7 mouse cellular contexts compared by ENCODE assay signal in genomic region chr4:138725127-138725461, GRCm38 (mm10). TPM values are rescaled to one million over a fixed set of nuclear protein-coding genes. Genes with fewer than 3 reads are reported as not detected.
DNase-seq lines count a peak whose midpoint lies in the region; ATAC-seq and TF ChIP-seq lines count a peak whose summit lies in the region.

No protein-coding gene starts in this region.

- TF ChIP-seq CTCF in forebrain, postnatal 0 days (IDR thresholded peaks at IDR 0.05; ENCODE audit: low read depth): no peak
- no peak for TF ChIP-seq CTCF in thymus, adult 2 months (IDR thresholded peaks at IDR 0.05; ENCODE audit: borderline replicate concordance, control insufficient read depth, extremely low read depth, insufficient read depth, low read length, poor library complexity)

- H3K9ac ChIP-seq in forebrain, postnatal 0 days: 0 out of 2 replicates have a peak overlapping the region, but pooled peaks have one; percentile 15
- peak overlapping the region; percentile 50; the same call in 1 of the 2 replicates for H3K9ac ChIP-seq in hindbrain, embryonic 12.5 days
- H3K9ac ChIP-seq in limb, embryonic 13.5 days: peak overlapping the region; percentile 46
- H3K9ac ChIP-seq in midbrain, embryonic 16.5 days (ENCODE audit: low read depth, low read length): peak overlapping the region; percentile 65

- H3K4me3 ChIP-seq in forebrain, postnatal 0 days (ENCODE audit: low read depth, low read length): peak overlapping the region; percentile 12
- peak overlapping the region; percentile 32 for H3K4me3 ChIP-seq in hindbrain, embryonic 12.5 days
- peak overlapping the region; percentile 36 for H3K4me3 ChIP-seq in limb, embryonic 13.5 days
- peak overlapping the region; percentile 29 for H3K4me3 ChIP-seq in midbrain, embryonic 16.5 days (ENCODE audit: low read depth, low read length)
- no peak overlapping the region for H3K4me3 ChIP-seq in thymus, adult 2 months (ENCODE audit: control insufficient read depth, insufficient read depth, low read length)

- H3K27ac ChIP-seq in forebrain, postnatal 0 days (ENCODE audit: low read depth, low read length): no peak overlapping the region
- H3K27ac ChIP-seq in hindbrain, embryonic 12.5 days: peak overlapping the region; percentile 8; the same call in 1 of the 2 replicates
- no peak overlapping the region for H3K27ac ChIP-seq in limb, embryonic 13.5 days
- H3K27ac ChIP-seq in midbrain, embryonic 16.5 days (ENCODE audit: low read length): no peak overlapping the region; the same call in 1 of the 2 replicates
- H3K27ac ChIP-seq in thymus, adult 2 months (ENCODE audit: control insufficient read depth, insufficient read depth, low read length): no peak overlapping the region

- peak; percentile 79 for ATAC-seq in forebrain, postnatal 0 days
- ATAC-seq in hindbrain, embryonic 12.5 days (ENCODE audit: low FRiP score): peak; percentile 79
- ATAC-seq in limb, embryonic 13.5 days (ENCODE audit: low FRiP score, low read depth): peak; percentile 55
- ATAC-seq in midbrain, embryonic 16.5 days: peak; percentile 81

- peak overlapping the region; percentile 36 for H3K4me2 ChIP-seq in forebrain, postnatal 0 days (ENCODE audit: low read depth)
- peak overlapping the region; percentile 58 for H3K4me2 ChIP-seq in hindbrain, embryonic 12.5 days (replicated peaks)
- H3K4me2 ChIP-seq in limb, embryonic 13.5 days (replicated peaks): peak overlapping the region; percentile 66
- H3K4me2 ChIP-seq in midbrain, embryonic 16.5 days (ENCODE audit: low read length): peak overlapping the region; percentile 61

- peak; percentile 50 for DNase-seq in T-cell, adult 2 months (ENCODE audit: low spot score)
- DNase-seq in cerebellum, adult 18-20 months: peak; percentile 34 to 43
- DNase-seq in forebrain, postnatal 0 days: peak; percentile 65
- peak; percentile 85 for DNase-seq in thymus, adult 2 months

- H3K36me3 ChIP-seq in forebrain, postnatal 0 days (ENCODE audit: insufficient read depth): no peaks in the 10 kb centered on the region
- H3K36me3 ChIP-seq in hindbrain, embryonic 12.5 days: no peaks in the 10 kb centered on the region
- H3K36me3 ChIP-seq in limb, embryonic 13.5 days: no peaks in the 10 kb centered on the region
- no peaks in the 10 kb centered on the region for H3K36me3 ChIP-seq in midbrain, embryonic 16.5 days (ENCODE audit: control insufficient read depth, insufficient read depth, low read length)
- H3K36me3 ChIP-seq in thymus, adult 2 months (ENCODE audit: control insufficient read depth, insufficient read depth, low read length): no peaks in the 10 kb centered on the region

- no peak for TF ChIP-seq POLR2A in thymus, adult 2 months (IDR thresholded peaks at IDR 0.05; ENCODE audit: control insufficient read depth, extremely low read depth, insufficient read depth, low read length, poor library complexity)

- H3K9me3 ChIP-seq in forebrain, postnatal 0 days (ENCODE audit: low read length): no peaks in the 10 kb centered on the region
- H3K9me3 ChIP-seq in hindbrain, embryonic 12.5 days (replicated peaks): no peaks in the 10 kb centered on the region
- H3K9me3 ChIP-seq in limb, embryonic 13.5 days: no peaks in the 10 kb centered on the region
- H3K9me3 ChIP-seq in midbrain, embryonic 16.5 days (replicated peaks; ENCODE audit: control insufficient read depth, low read length, poor library complexity, severe bottlenecking): no peaks in the 10 kb centered on the region

- H3K27me3 ChIP-seq in forebrain, postnatal 0 days (ENCODE audit: insufficient read depth, low read length): no peaks in the 10 kb centered on the region
- no peaks in the 10 kb centered on the region for H3K27me3 ChIP-seq in hindbrain, embryonic 12.5 days
- H3K27me3 ChIP-seq in limb, embryonic 13.5 days: no peaks in the 10 kb centered on the region
- H3K27me3 ChIP-seq in midbrain, embryonic 16.5 days (ENCODE audit: control insufficient read depth, insufficient read depth, low read depth, low read length): no peaks in the 10 kb centered on the region
- peaks cover 2% of the 10 kb centered on the region; the same call in 1 of the 2 replicates for H3K27me3 ChIP-seq in thymus, adult 2 months (ENCODE audit: control insufficient read depth, insufficient read depth, low read length)

- WGBS in forebrain, postnatal 0 days: 4% methylated on average over 13 of the region's 13 CpGs
- 9% methylated on average over 13 of the region's 13 CpGs for WGBS in hindbrain, embryonic 12.5 days
- WGBS in limb, embryonic 13.5 days: 3% methylated on average over 13 of the region's 13 CpGs
- whole genome bisulfite sequencing in midbrain, embryonic 16.5 days: 6% methylated on average over 13 of the region's 13 CpGs
- WGBS in thymus, adult 2 months: 5% methylated on average over 13 of the region's 13 CpGs

- peaks cover 22% of the 10 kb centered on the region; the same call in 1 of the 2 replicates for H3K4me1 ChIP-seq in forebrain, postnatal 0 days (ENCODE audit: insufficient read depth)
- H3K4me1 ChIP-seq in hindbrain, embryonic 12.5 days: peaks cover 30% of the 10 kb centered on the region
- H3K4me1 ChIP-seq in limb, embryonic 13.5 days: peaks cover 25% of the 10 kb centered on the region
- H3K4me1 ChIP-seq in midbrain, embryonic 16.5 days (ENCODE audit: control insufficient read depth, insufficient read depth, low read length): peaks cover 21% of the 10 kb centered on the region
- peaks cover 20% of the 10 kb centered on the region for H3K4me1 ChIP-seq in thymus, adult 2 months (replicated peaks; ENCODE audit: control insufficient read depth, insufficient read depth, low read length)

RNA-seq across cellular contexts. Expression of gene Pla2g2c, which starts 0.5 kb away (rescaled TPM):
- 0.24 and 0.77 TPM in 2 replicates for total RNA-seq in forebrain, postnatal 0 days (2014; rRNA removed)
- polyA plus RNA-seq in forebrain, postnatal 0 days (2015; fragmentation: Nextera tagmentation; extraction: Ambion mirVana): 0.28 and 0.42 TPM in 2 replicates
- polyA plus RNA-seq in hindbrain, embryonic 12.5 days (2016; fragmentation: Nextera tagmentation; extraction: Ambion mirVana): 0.46 and 0.64 TPM in 2 replicates
- polyA plus RNA-seq in limb, embryonic 13.5 days (2015; fragmentation: Nextera tagmentation; extraction: Ambion mirVana): 0.19 and 0.33 TPM in 2 replicates
- polyA plus RNA-seq in midbrain, embryonic 16.5 days (2015; fragmentation: Nextera tagmentation; extraction: Ambion mirVana): 0.25 and 0.30 TPM in 2 replicates
- not detected in 2 replicates for polyA plus RNA-seq in thymus, adult 2 months (2012; rRNA removed)

RNA-seq across cellular contexts. Expression of gene Ubxn10, which starts 11.9 kb away (rescaled TPM):
- total RNA-seq in forebrain, postnatal 0 days (2014; rRNA removed): 4.0 and 5.6 TPM in 2 replicates
- polyA plus RNA-seq in forebrain, postnatal 0 days (2015; fragmentation: Nextera tagmentation; extraction: Ambion mirVana): 2.4 and 3.5 TPM in 2 replicates
- 3.8 and 4.5 TPM in 2 replicates for polyA plus RNA-seq in hindbrain, embryonic 12.5 days (2016; fragmentation: Nextera tagmentation; extraction: Ambion mirVana)
- 0.57 and 0.84 TPM in 2 replicates for polyA plus RNA-seq in limb, embryonic 13.5 days (2015; fragmentation: Nextera tagmentation; extraction: Ambion mirVana)
- polyA plus RNA-seq in midbrain, embryonic 16.5 days (2015; fragmentation: Nextera tagmentation; extraction: Ambion mirVana): 4.7 and 5.4 TPM in 2 replicates
- polyA plus RNA-seq in thymus, adult 2 months (2012; rRNA removed): 1.1 and 2.0 TPM in 2 replicates

RNA-seq across cellular contexts. Expression of gene Pla2g2f, which starts 32.3 kb away (rescaled TPM):
- total RNA-seq in forebrain, postnatal 0 days (2014; rRNA removed): 0.23 TPM in 1 of 2 replicates, not detected in the other
- polyA plus RNA-seq in forebrain, postnatal 0 days (2015; fragmentation: Nextera tagmentation; extraction: Ambion mirVana): not detected in 2 replicates
- polyA plus RNA-seq in hindbrain, embryonic 12.5 days (2016; fragmentation: Nextera tagmentation; extraction: Ambion mirVana): 0.14 TPM in 1 of 2 replicates, not detected in the other
- 0.74 and 1.0 TPM in 2 replicates for polyA plus RNA-seq in limb, embryonic 13.5 days (2015; fragmentation: Nextera tagmentation; extraction: Ambion mirVana)
- 0.11 TPM in 1 of 2 replicates, not detected in the other for polyA plus RNA-seq in midbrain, embryonic 16.5 days (2015; fragmentation: Nextera tagmentation; extraction: Ambion mirVana)
- 2.1 and 3.1 TPM in 2 replicates for polyA plus RNA-seq in thymus, adult 2 months (2012; rRNA removed)

RNA-seq across cellular contexts. Expression of gene Pla2g2d, which starts 50.4 kb away (rescaled TPM):
- 0.38 TPM in 1 of 2 replicates, not detected in the other for total RNA-seq in forebrain, postnatal 0 days (2014; rRNA removed)
- polyA plus RNA-seq in forebrain, postnatal 0 days (2015; fragmentation: Nextera tagmentation; extraction: Ambion mirVana): 0.23 TPM in 1 of 2 replicates, not detected in the other
- polyA plus RNA-seq in hindbrain, embryonic 12.5 days (2016; fragmentation: Nextera tagmentation; extraction: Ambion mirVana): 0.61 and 0.91 TPM in 2 replicates
- 0.13 and 0.14 TPM in 2 replicates for polyA plus RNA-seq in limb, embryonic 13.5 days (2015; fragmentation: Nextera tagmentation; extraction: Ambion mirVana)
- polyA plus RNA-seq in midbrain, embryonic 16.5 days (2015; fragmentation: Nextera tagmentation; extraction: Ambion mirVana): 0.20 TPM in 1 of 2 replicates, not detected in the other
- 35.0 and 54.4 TPM in 2 replicates for polyA plus RNA-seq in thymus, adult 2 months (2012; rRNA removed)

Comparison
In these comparisons a context has a peak if more than half of its experiments do, and no peak if none do; other contexts are left out.
1. H3K9ac ChIP-seq: peak in every context shown above with its lines; median percentile 65 in midbrain, embryonic 16.5 days; 50 in hindbrain, embryonic 12.5 days; 46 in limb, embryonic 13.5 days; 15 in forebrain, postnatal 0 days.